Mouse (Mus musculus): ENCODE measurements around the gene H60b. TPM values are rescaled to one million over a fixed set of nuclear protein-coding genes. Genes with fewer than 3 reads are reported as not detected.
"Not testable (repeated sequence)": the region's sequence is repeated elsewhere in the genome, so short reads cannot be mapped to it uniquely, and the experiment has no call there.

H60b gene
- polyA plus RNA-seq, 1 experiment from 2014 or later: 0.19 TPM

DNA sequence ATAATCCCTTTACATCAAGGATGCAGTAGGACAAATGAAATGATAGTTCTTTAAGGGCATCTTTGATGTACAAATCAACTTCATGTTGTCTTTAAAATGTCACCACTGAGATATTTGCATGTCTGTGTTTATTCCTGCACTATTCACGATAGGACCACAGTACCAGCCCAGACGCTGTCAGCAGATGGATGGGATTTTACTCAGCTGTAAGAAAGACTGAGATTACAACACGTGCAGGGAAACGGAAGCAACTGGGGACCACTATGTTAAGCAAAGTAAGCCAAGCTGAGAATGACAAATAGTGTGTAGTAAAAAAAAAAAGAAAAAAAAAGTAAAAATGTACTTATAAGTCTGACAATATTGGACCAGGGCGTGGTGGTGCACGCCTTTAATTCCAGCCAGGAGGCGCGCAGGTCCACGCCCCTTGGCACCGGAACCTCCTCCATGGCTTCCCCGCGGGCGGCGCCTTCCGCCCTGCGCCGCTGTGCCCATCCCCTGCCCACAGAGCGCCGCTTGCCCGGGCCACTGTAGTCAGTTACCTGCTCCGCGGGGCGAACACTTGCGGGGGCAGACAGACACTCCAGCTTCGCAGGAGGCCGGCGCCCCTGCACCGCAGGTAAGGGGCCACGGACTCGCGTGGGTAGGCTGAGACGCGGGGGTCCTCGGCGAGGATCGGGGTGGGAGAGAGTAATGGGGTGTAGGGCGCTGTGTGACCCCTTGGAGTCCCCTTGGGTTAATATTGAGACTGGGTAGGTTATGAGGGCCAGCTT, 114.7 kb downstream of the H60b start:
- peak overlapping the region; percentile 44 to 57 for H3K4me3 ChIP-seq (ENCODE audit: control insufficient read depth in 1 of 2, insufficient read depth in 1 of 2, low read depth in 1 of 2, low read length in 2 of 2)
- H3K9me3 ChIP-seq (ENCODE audit: control insufficient read depth, low read length); H3K36me3 ChIP-seq (ENCODE audit: control insufficient read depth, insufficient read depth, low read length); H3K4me1 ChIP-seq (ENCODE audit: control insufficient read depth in 2 of 2, insufficient read depth in 2 of 2, low read length in 2 of 2); H3K27me3 ChIP-seq (ENCODE audit: control insufficient read depth, insufficient read depth, low read length); H3K27ac ChIP-seq (replicated peaks in 1 of 2; ENCODE audit: control insufficient read depth in 1 of 2, insufficient read depth in 1 of 2, low read depth in 2 of 2, low read length in 2 of 2): not testable (repeated sequence)
- ATAC-seq (ENCODE audit: insufficient number of reproducible peaks, insufficient read depth, low FRiP score, low read depth): 0 out of 2 replicates have a peak, but pooled peaks have one; percentile 47
- peak overlapping the region; percentile 63; the same call in 1 of the 2 replicates for H3K9ac ChIP-seq (ENCODE audit: low read length)
- WGBS: 3% methylated on average over 28 of the region's 37 CpGs
- peak overlapping the region; percentile 91 for H3K4me2 ChIP-seq (ENCODE audit: low read length)

- Histone ChIP-seq H3K4me2 (ENCODE audit: low read length) (peak overlapping the region; percentile 91), H3K36me3 (ENCODE audit: control insufficient read depth, insufficient read depth, low read length) (no peaks in the 10 kb centered on the region), H3K4me3 (ENCODE audit: control insufficient read depth in 1 of 2, insufficient read depth in 1 of 2, low read depth in 1 of 2, low read length in 2 of 2) (peak overlapping the region; percentile 44 to 57), H3K27ac (replicated peaks in 1 of 2; ENCODE audit: control insufficient read depth in 1 of 2, insufficient read depth in 1 of 2, low read depth in 2 of 2, low read length in 2 of 2) (no peak overlapping the region), H3K27me3 (ENCODE audit: control insufficient read depth, insufficient read depth, low read length) (no peaks in the 10 kb centered on the region), H3K9me3 (ENCODE audit: control insufficient read depth, low read length) (no peaks in the 10 kb centered on the region), H3K4me1 (ENCODE audit: control insufficient read depth in 2 of 2, insufficient read depth in 2 of 2, low read length in 2 of 2) (peaks cover 0 to 2% of the 10 kb centered on the region in 2 experiments; a peak in 1 of 4 replicates), H3K9ac (ENCODE audit: low read length) (peak overlapping the region; percentile 63; the same call in 1 of the 2 replicates)
- ATAC-seq (ENCODE audit: insufficient number of reproducible peaks, insufficient read depth, low FRiP score, low read depth): no peak
- under 1% methylated on average over 41 of the region's 41 CpGs for WGBS
Measured at GRCm38 (mm10) chr10:22273684-22274305, 115.4 kb downstream of the H60b start.

GRCm38 (mm10) chr10:22274445-22275057, 116.2 kb downstream of the H60b start:
- WGBS: 8% methylated on average over 19 of the region's 19 CpGs
- no peaks in the 10 kb centered on the region for H3K36me3 ChIP-seq (ENCODE audit: control insufficient read depth, insufficient read depth, low read length)
- H3K4me2 ChIP-seq (ENCODE audit: low read length): peak overlapping the region; percentile 91
- peak overlapping the region; percentile 44 to 57 for H3K4me3 ChIP-seq (ENCODE audit: control insufficient read depth in 1 of 2, insufficient read depth in 1 of 2, low read depth in 1 of 2, low read length in 2 of 2)
- H3K9me3 ChIP-seq (ENCODE audit: control insufficient read depth, low read length): no peaks in the 10 kb centered on the region
- H3K4me1 ChIP-seq (ENCODE audit: control insufficient read depth in 2 of 2, insufficient read depth in 2 of 2, low read length in 2 of 2): peaks cover 0 to 2% of the 10 kb centered on the region in 2 experiments; a peak in 1 of 4 replicates
- no peak overlapping the region for H3K27ac ChIP-seq (replicated peaks in 1 of 2; ENCODE audit: control insufficient read depth in 1 of 2, insufficient read depth in 1 of 2, low read depth in 2 of 2, low read length in 2 of 2)
- no peak for ATAC-seq (ENCODE audit: insufficient number of reproducible peaks, insufficient read depth, low FRiP score, low read depth)
- no peaks in the 10 kb centered on the region for H3K27me3 ChIP-seq (ENCODE audit: control insufficient read depth, insufficient read depth, low read length)
- H3K9ac ChIP-seq (ENCODE audit: low read length): peak overlapping the region; percentile 41; the same call in 1 of the 2 replicates

DNA sequence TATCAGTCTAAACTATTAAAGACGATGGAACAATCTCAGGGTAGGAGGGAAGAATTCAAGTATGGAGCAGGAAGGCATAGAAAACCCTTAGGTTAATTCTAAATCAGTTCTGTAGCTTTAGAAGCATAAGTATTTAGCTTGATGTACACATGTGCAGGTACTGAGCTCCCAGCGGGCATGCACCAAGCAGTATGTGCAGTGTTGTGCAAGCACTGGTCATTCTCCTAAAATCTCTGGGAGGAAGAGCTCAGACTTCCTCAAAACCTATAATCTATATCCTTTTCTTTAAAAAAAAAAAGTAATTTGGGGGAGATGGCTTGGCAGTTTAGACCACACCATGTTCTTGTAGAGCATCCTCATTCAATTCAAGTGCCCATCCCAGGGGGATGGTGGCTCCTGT, 120.1 kb downstream of the H60b start:
- not testable (repeated sequence) for H3K9ac ChIP-seq (ENCODE audit: low read length); H3K27ac ChIP-seq (replicated peaks in 1 of 2; ENCODE audit: control insufficient read depth in 1 of 2, insufficient read depth in 1 of 2, low read depth in 2 of 2, low read length in 2 of 2); H3K4me1 ChIP-seq (ENCODE audit: control insufficient read depth in 2 of 2, insufficient read depth in 2 of 2, low read length in 2 of 2); H3K27me3 ChIP-seq (ENCODE audit: control insufficient read depth, insufficient read depth, low read length); H3K36me3 ChIP-seq (ENCODE audit: control insufficient read depth, insufficient read depth, low read length); ATAC-seq (ENCODE audit: insufficient number of reproducible peaks, insufficient read depth, low FRiP score, low read depth); H3K4me2 ChIP-seq (ENCODE audit: low read length); H3K9me3 ChIP-seq (ENCODE audit: control insufficient read depth, low read length); H3K4me3 ChIP-seq (ENCODE audit: control insufficient read depth in 1 of 2, insufficient read depth in 1 of 2, low read depth in 1 of 2, low read length in 2 of 2)
- whole genome bisulfite sequencing: 83% methylated on average over 2 of the region's 2 CpGs

DNA sequence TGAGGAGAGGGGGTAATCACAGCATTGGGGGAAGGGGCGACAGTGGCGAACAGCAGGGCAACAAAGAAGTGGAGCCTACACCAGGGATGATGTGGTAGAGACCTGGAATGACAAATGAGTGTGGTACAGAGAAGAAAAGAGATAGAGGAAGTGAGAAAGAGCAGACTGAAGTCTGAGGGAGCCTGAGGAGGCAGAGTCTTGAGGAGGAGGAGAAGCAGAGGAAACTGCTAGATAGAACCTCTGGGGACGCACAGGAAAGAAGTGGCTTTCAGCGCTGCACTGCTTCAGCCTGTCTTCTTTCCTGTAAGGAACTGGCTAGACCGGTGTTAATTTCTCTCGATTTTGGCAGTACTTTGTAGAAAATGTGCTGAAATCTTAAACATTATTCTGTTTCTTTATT, 124.4 kb downstream of the H60b start:
- no peak overlapping the region for H3K27ac ChIP-seq (replicated peaks in 1 of 2; ENCODE audit: control insufficient read depth in 1 of 2, insufficient read depth in 1 of 2, low read depth in 2 of 2, low read length in 2 of 2)
- no peak overlapping the region for H3K9ac ChIP-seq (ENCODE audit: low read length)
- H3K36me3 ChIP-seq (ENCODE audit: control insufficient read depth, insufficient read depth, low read length): no peaks in the 10 kb centered on the region
- no peaks in the 10 kb centered on the region for H3K27me3 ChIP-seq (ENCODE audit: control insufficient read depth, insufficient read depth, low read length)
- H3K4me1 ChIP-seq (ENCODE audit: control insufficient read depth in 2 of 2, insufficient read depth in 2 of 2, low read length in 2 of 2): no peaks in the 10 kb centered on the region; a peak in 1 of 4 replicates
- no peak for ATAC-seq (ENCODE audit: insufficient number of reproducible peaks, insufficient read depth, low FRiP score, low read depth)
- 29% methylated on average over 6 of the region's 6 CpGs for WGBS
- H3K4me2 ChIP-seq (ENCODE audit: low read length): no peak overlapping the region
- no peak overlapping the region for H3K4me3 ChIP-seq (ENCODE audit: control insufficient read depth in 1 of 2, insufficient read depth in 1 of 2, low read depth in 1 of 2, low read length in 2 of 2)
- H3K9me3 ChIP-seq (ENCODE audit: control insufficient read depth, low read length): no peaks in the 10 kb centered on the region

GRCm38 (mm10) chr10:22295676-22296075, 137.3 kb downstream of the H60b start:
- H3K36me3 ChIP-seq (ENCODE audit: control insufficient read depth, insufficient read depth, low read length): no peaks in the 10 kb centered on the region
- no peaks in the 10 kb centered on the region for H3K9me3 ChIP-seq (ENCODE audit: control insufficient read depth, low read length)
- H3K4me1 ChIP-seq (ENCODE audit: control insufficient read depth in 2 of 2, insufficient read depth in 2 of 2, low read length in 2 of 2): no peaks in the 10 kb centered on the region
- no peak overlapping the region for H3K4me3 ChIP-seq (ENCODE audit: control insufficient read depth in 1 of 2, insufficient read depth in 1 of 2, low read depth in 1 of 2, low read length in 2 of 2)
- no peak overlapping the region for H3K27ac ChIP-seq (replicated peaks in 1 of 2; ENCODE audit: control insufficient read depth in 1 of 2, insufficient read depth in 1 of 2, low read depth in 2 of 2, low read length in 2 of 2)
- no peak overlapping the region for H3K4me2 ChIP-seq (ENCODE audit: low read length)
- no peak for ATAC-seq (ENCODE audit: insufficient number of reproducible peaks, insufficient read depth, low FRiP score, low read depth)
- WGBS: 15% methylated on average over 1 of the region's 1 CpGs
- no peaks in the 10 kb centered on the region for H3K27me3 ChIP-seq (ENCODE audit: control insufficient read depth, insufficient read depth, low read length)
- H3K9ac ChIP-seq (ENCODE audit: low read length): no peak overlapping the region

GRCm38 (mm10) chr10:22297033-22297762, 138.8 kb downstream of the H60b start:
- Histone ChIP-seq H3K27me3 (ENCODE audit: control insufficient read depth, insufficient read depth, low read length) (no peaks in the 10 kb centered on the region), H3K4me1 (ENCODE audit: control insufficient read depth in 2 of 2, insufficient read depth in 2 of 2, low read length in 2 of 2) (no peaks in the 10 kb centered on the region), H3K4me2 (ENCODE audit: low read length) (no peak overlapping the region), H3K9ac (ENCODE audit: low read length) (no peak overlapping the region), H3K4me3 (ENCODE audit: control insufficient read depth in 1 of 2, insufficient read depth in 1 of 2, low read depth in 1 of 2, low read length in 2 of 2) (no peak overlapping the region), H3K27ac (replicated peaks in 1 of 2; ENCODE audit: control insufficient read depth in 1 of 2, insufficient read depth in 1 of 2, low read depth in 2 of 2, low read length in 2 of 2) (no peak overlapping the region), H3K36me3 (ENCODE audit: control insufficient read depth, insufficient read depth, low read length) (no peaks in the 10 kb centered on the region), H3K9me3 (ENCODE audit: control insufficient read depth, low read length) (no peaks in the 10 kb centered on the region)
- ATAC-seq (ENCODE audit: insufficient number of reproducible peaks, insufficient read depth, low FRiP score, low read depth): no peak
- 67% methylated on average over 5 of the region's 5 CpGs for WGBS
